Mouse (Mus musculus): ENCODE results near the gene Pde10a. TPM values are rescaled to one million over a fixed set of nuclear protein-coding genes. Genes with fewer than 3 reads are reported as not detected.

Gene Pde10a
- total and polyA plus RNA-seq, 3 experiments = 0.04 to 0.41 (median 0.21) TPM

DNA sequence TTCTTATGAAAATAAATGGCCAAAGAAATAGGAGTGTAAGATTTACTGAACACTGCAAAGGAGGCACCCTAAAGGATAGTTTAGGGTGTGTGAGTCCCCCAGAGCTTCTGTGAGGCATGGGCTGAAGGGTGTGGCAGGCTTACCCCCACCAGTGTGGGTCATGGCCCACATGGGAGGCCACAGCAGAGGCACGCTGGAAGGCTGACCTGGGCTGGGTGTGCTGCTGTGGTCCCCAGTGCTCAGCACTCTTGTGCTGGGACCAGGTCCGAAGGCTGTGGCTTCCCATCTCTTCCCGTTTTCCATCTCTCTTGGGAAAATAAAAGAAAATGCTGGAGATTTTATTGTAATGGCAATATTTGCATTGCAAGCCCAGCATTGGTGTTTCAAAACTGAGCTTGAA, 26.5 kb downstream of the Pde10a start:
- no peak overlapping the region for H3K27ac ChIP-seq (ENCODE audit: insufficient read depth, low read depth)
- no peaks in the 10 kb centered on the region for H3K4me1 ChIP-seq (ENCODE audit: control insufficient read depth in 1 of 2, insufficient read depth in 2 of 2)
- peaks cover 26% of the 10 kb centered on the region for H3K27me3 ChIP-seq (replicated peaks)
- H3K4me2 ChIP-seq (ENCODE audit: insufficient read depth, low read depth, poor library complexity, severe bottlenecking) = no peak overlapping the region
- no peak for DNase-seq (ENCODE audit: extremely low read depth)
- in situ Hi-C loops (cut with MboI; ENCODE audit: low pct_ligation_motif_present, low pct_unique_long_range_greater_than_20kb, low sequenced_read_pairs) (no loop called here), dilution Hi-C loops (cut with MboI; ENCODE audit: extremely low pct_ligation_motif_present, extremely low pct_unique_long_range_greater_than_20kb, low sequenced_read_pairs) (no loop called here)
- no peaks in the 10 kb centered on the region for H3K9me3 ChIP-seq (replicated peaks; ENCODE audit: low read length)
- H3K9ac ChIP-seq (ENCODE audit: insufficient read depth, low read depth) = no peak overlapping the region
- H3K4me3 ChIP-seq (replicated peaks in 1 of 3; ENCODE audit: low read depth in 2 of 3, low read length in 2 of 3, poor library complexity in 1 of 3) = no peak overlapping the region
- no peaks in the 10 kb centered on the region for H3K36me3 ChIP-seq (replicated peaks in 1 of 2; ENCODE audit: control insufficient read depth in 1 of 2, insufficient read depth in 1 of 2, low read length in 1 of 2)
- no peaks in the 10 kb centered on the region for H3K79me2 ChIP-seq (replicated peaks; ENCODE audit: control insufficient read depth, extremely low read depth, insufficient read depth, poor library complexity, severe bottlenecking)
- TF ChIP-seq EP300 (IDR thresholded peaks at IDR 0.05; ENCODE audit: low read length) (no peak), MXI1 (IDR thresholded peaks at IDR 0.05; ENCODE audit: low read depth, low read length) (no peak), RCOR1 (conservative IDR thresholded peaks at IDR 0.05; ENCODE audit: low read depth, low read length) (no peak), UBTF (IDR thresholded peaks at IDR 0.05; ENCODE audit: low read depth, low read length) (no peak), USF1 (IDR thresholded peaks at IDR 0.05; ENCODE audit: low read depth, low read length) (no peak), RAD21 (IDR thresholded peaks at IDR 0.05; ENCODE audit: low read depth, low read length) (no peak), MYC (IDR thresholded peaks at IDR 0.05; ENCODE audit: low read depth, low read length) (no peak), GABPA (IDR thresholded peaks at IDR 0.05; ENCODE audit: insufficient replicate concordance, low read depth, low read length) (no peak), BHLHE40 (IDR thresholded peaks at IDR 0.05; ENCODE audit: low read depth, low read length) (no peak), ETS1 (conservative IDR thresholded peaks at IDR 0.05; ENCODE audit: low read depth, low read length) (no peak), ZC3H11A (IDR thresholded peaks at IDR 0.05; ENCODE audit: low read depth, low read length) (no peak), CTCF (conservative IDR thresholded peaks at IDR 0.05 in 1 of 2, IDR thresholded peaks at IDR 0.05 in 1 of 2; ENCODE audit: low read depth in 2 of 2, low read length in 2 of 2) (no peak)

DNA sequence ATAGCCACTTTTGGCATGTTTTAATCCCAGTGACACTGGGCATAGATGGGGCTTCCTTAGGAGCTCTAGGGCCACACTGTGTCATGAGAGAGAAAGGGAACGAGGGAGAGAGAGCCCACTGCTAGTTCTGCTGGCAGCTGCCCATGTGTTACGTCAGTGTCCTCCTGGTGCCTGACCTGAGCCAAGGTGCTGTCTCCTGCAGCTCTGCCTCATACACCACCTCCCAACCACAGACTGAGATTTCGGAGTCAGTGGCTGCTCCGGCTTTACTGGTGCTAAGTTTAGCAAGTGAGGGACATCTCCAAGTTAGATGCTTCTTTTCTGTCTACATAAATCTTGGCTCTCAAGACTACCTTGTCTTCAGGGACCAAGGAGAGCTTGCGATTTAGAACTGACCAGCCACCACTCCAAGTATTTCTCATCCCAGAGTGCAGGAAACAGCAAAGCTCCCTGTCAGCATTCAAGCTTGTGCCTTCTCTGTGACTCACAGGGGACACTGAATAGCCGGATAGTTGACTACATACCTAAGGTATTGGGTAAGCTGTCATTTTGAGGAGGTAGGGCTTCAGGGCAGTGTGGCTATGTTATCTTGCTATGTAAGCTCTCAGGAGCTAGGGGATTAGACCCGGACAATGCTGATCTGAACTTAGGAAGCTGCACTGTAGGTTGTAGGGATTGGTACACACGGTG, 27.3 kb downstream of the Pde10a start:
- Histone ChIP-seq H3K4me3 (replicated peaks in 1 of 3; ENCODE audit: low read depth in 2 of 3, low read length in 2 of 3, poor library complexity in 1 of 3) (no peak overlapping the region), H3K27ac (ENCODE audit: insufficient read depth, low read depth) (no peak overlapping the region), H3K4me1 (ENCODE audit: control insufficient read depth in 1 of 2, insufficient read depth in 2 of 2) (no peaks in the 10 kb centered on the region), H3K36me3 (replicated peaks in 1 of 2; ENCODE audit: control insufficient read depth in 1 of 2, insufficient read depth in 1 of 2, low read length in 1 of 2) (no peaks in the 10 kb centered on the region), H3K9me3 (replicated peaks; ENCODE audit: low read length) (no peaks in the 10 kb centered on the region), H3K4me2 (ENCODE audit: insufficient read depth, low read depth, poor library complexity, severe bottlenecking) (no peak overlapping the region), H3K9ac (ENCODE audit: insufficient read depth, low read depth) (no peak overlapping the region), H3K27me3 (replicated peaks) (peaks cover 23% of the 10 kb centered on the region), H3K79me2 (replicated peaks; ENCODE audit: control insufficient read depth, extremely low read depth, insufficient read depth, poor library complexity, severe bottlenecking) (no peaks in the 10 kb centered on the region)
- dilution Hi-C loops (cut with MboI; ENCODE audit: extremely low pct_ligation_motif_present, extremely low pct_unique_long_range_greater_than_20kb, low sequenced_read_pairs) (no loop called here), in situ Hi-C loops (cut with MboI; ENCODE audit: low pct_ligation_motif_present, low pct_unique_long_range_greater_than_20kb, low sequenced_read_pairs) (no loop called here)
- DNase-seq (ENCODE audit: extremely low read depth) = no peak
- TF ChIP-seq TBP (conservative IDR thresholded peaks at IDR 0.05; ENCODE audit: low read depth, low read length) (no peak), MXI1 (IDR thresholded peaks at IDR 0.05; ENCODE audit: low read depth, low read length) (no peak), CHD1 (IDR thresholded peaks at IDR 0.05; ENCODE audit: low read depth, low read length) (no peak), ZC3H11A (IDR thresholded peaks at IDR 0.05; ENCODE audit: low read depth, low read length) (no peak)

Data from CH12.LX (cell line).